Comparison of ENCODE assay signal across 9 mouse cellular contexts in genomic region chr5:35746910-35747309, GRCm38 (mm10). TPM values are rescaled to one million over a fixed set of nuclear protein-coding genes. Genes with fewer than 3 reads are reported as not detected.
DNase-seq lines count a peak whose midpoint lies in the region; ATAC-seq and TF ChIP-seq lines count a peak whose summit lies in the region.
"Had no signal": no experiment of that assay in that cellular context is flagged by ENCODE, and none has a peak within 500 bp of the region (broad histone marks: within the 10 kb centered on the region; RNA-seq: fewer than 3 reads in every experiment).

No protein-coding gene starts in this region.

- ATAC-seq in cerebellum, adult (ENCODE audit: insufficient number of reproducible peaks, low FRiP score, low TSS enrichment), result no peak

- no peaks in the 10 kb centered on the region for H3K27me3 ChIP-seq in C2C12 (ENCODE audit: control insufficient read depth, insufficient read depth, insufficient read length)
- H3K27me3 ChIP-seq in small intestine, adult 2 months (ENCODE audit: control insufficient read depth, insufficient read depth, low read length), result no peaks in the 10 kb centered on the region
- H3K27me3 ChIP-seq: heart, embryonic 15.5 days had no signal

- no peak overlapping the region for H3ac ChIP-seq in C2C12 (ENCODE audit: control insufficient read depth, insufficient read length, low read depth)

- no peaks in the 10 kb centered on the region for H3K36me3 ChIP-seq in C2C12 (ENCODE audit: control insufficient read depth, insufficient read depth)
- no peaks in the 10 kb centered on the region for H3K36me3 ChIP-seq in small intestine, adult 2 months (ENCODE audit: control insufficient read depth, insufficient read depth, low read length)
- H3K36me3 ChIP-seq: heart, embryonic 15.5 days had no signal

- DNase-seq in cerebellum, adult 11 months, result peak; percentile 62
- DNase-seq in frontal cortex, postnatal 36 days (ENCODE audit: low spot score in 2 of 2), result peak; percentile 74 to 84
- peak; percentile 64 to 86 for DNase-seq in layer of hippocampus, adult 18-20 months (ENCODE audit: low spot score in 2 of 2)
- peak; percentile 74 for DNase-seq in lung, postnatal 25 days (ENCODE audit: low spot score)

- TF ChIP-seq CTCF in C2C12 (IDR thresholded peaks at IDR 0.05; ENCODE audit: control insufficient read depth, insufficient read depth, insufficient read length), result peak; percentile 78
- TF ChIP-seq CTCF in bone marrow, adult 2 months (IDR thresholded peaks at IDR 0.05; ENCODE audit: control insufficient read depth, insufficient read depth, low read length), result peak; percentile 84
- peak; percentile 80; the same call in 1 of the 2 replicates for TF ChIP-seq CTCF in small intestine, adult 2 months (IDR thresholded peaks at IDR 0.05; ENCODE audit: extremely low read depth, insufficient read length, insufficient replicate concordance, low read depth, low read length)

- no peak overlapping the region for H3K4me3 ChIP-seq in C2C12 (ENCODE audit: insufficient read depth, poor library complexity, severe bottlenecking)
- H3K4me3 ChIP-seq in bone marrow, adult 2 months (replicated peaks; ENCODE audit: control insufficient read depth, low read depth, low read length), result no peak overlapping the region
- H3K4me3 ChIP-seq in small intestine, adult 2 months (ENCODE audit: low read depth, low read length), result no peak overlapping the region
- H3K4me3 ChIP-seq: heart, embryonic 15.5 days had no signal

- no peaks in the 10 kb centered on the region for H3K79me2 ChIP-seq in C2C12 (ENCODE audit: control insufficient read depth, insufficient read depth)

- no peak for TF ChIP-seq POLR2A in bone marrow, adult 2 months (IDR thresholded peaks at IDR 0.05; ENCODE audit: borderline replicate concordance, control insufficient read depth, low read depth, low read length)
- no peak for TF ChIP-seq POLR2A in small intestine, adult 2 months (IDR thresholded peaks at IDR 0.05; ENCODE audit: low read depth, low read length)

- no peaks in the 10 kb centered on the region for H3K79me3 ChIP-seq in C2C12 (ENCODE audit: low read depth)

- 4% methylated on average over 4 of the region's 4 CpGs for WGBS in bone marrow, adult 2 months
- 21% methylated on average over 4 of the region's 4 CpGs for WGBS in small intestine, adult 2 months

- H3K4me1 ChIP-seq in bone marrow, adult 2 months (ENCODE audit: control insufficient read depth, insufficient read depth, low read length), result peaks cover 2% of the 10 kb centered on the region; the same call in 1 of the 2 replicates
- H3K4me1 ChIP-seq in small intestine, adult 2 months (ENCODE audit: control insufficient read depth, insufficient read depth, insufficient read length, low read length), result peaks cover 7% of the 10 kb centered on the region; the same call in 1 of the 2 replicates

- no peak overlapping the region for H3K27ac ChIP-seq in bone marrow, adult 2 months (ENCODE audit: control insufficient read depth, insufficient read depth, low read depth, low read length, poor library complexity)
- no peak overlapping the region for H3K27ac ChIP-seq in small intestine, adult 2 months (ENCODE audit: insufficient read depth, low read depth, low read length)
- H3K27ac ChIP-seq: heart, embryonic 15.5 days had no signal

TF ChIP-seq in C2C12, 6 proteins besides CTCF, POLR2A, EP300 and RAD21:
- TF ChIP-seq CEBPB (IDR thresholded peaks at IDR 0.05; ENCODE audit: low read depth) (no peak), MAX (IDR thresholded peaks at IDR 0.05) (no peak), USF1 (IDR thresholded peaks at IDR 0.05; ENCODE audit: low read depth) (no peak), MYOG (IDR thresholded peaks at IDR 0.05; ENCODE audit: control insufficient read depth, extremely low read depth, insufficient read length) (no peak), MYOD1 (IDR thresholded peaks at IDR 0.05; ENCODE audit: control insufficient read depth, insufficient read length, low read depth) (no peak), FOSL1 (IDR thresholded peaks at IDR 0.05; ENCODE audit: insufficient read depth, low read length, poor library complexity, severe bottlenecking) (no peak)

RNA-seq across cellular contexts. Expression of gene Sh3tc1, which starts 7.1 kb away (rescaled TPM):
- 0.20 TPM for polyA plus RNA-seq in C2C12 (2012; fragmentation: generic; extraction: Trizol)
- polyA plus RNA-seq in bone marrow, adult 2 months (2011; ENCODE audit: insufficient read depth, insufficient read length, low replicate concordance, missing spikeins), result 7.9 and 18.9 TPM in 2 replicates
- total RNA-seq in layer of hippocampus, adult 18-20 months (2021), result 1 to 10 TPM; 1.5 to 2.6 TPM
- 5.5 and 7.7 TPM in 2 replicates for polyA plus RNA-seq in small intestine, adult 2 months (2012; rRNA removed)

RNA-seq across cellular contexts. Expression of gene Ablim2, which starts 10.8 kb away (rescaled TPM):
- polyA plus RNA-seq in C2C12 (2012; fragmentation: generic; extraction: Trizol), result 0.08 TPM
- 2.2 TPM in 1 of 2 replicates, not detected in the other for polyA plus RNA-seq in bone marrow, adult 2 months (2011; ENCODE audit: insufficient read depth, insufficient read length, low replicate concordance, missing spikeins)
- 100 to 1,000 TPM; 131 to 142 TPM for total RNA-seq in layer of hippocampus, adult 18-20 months (2021)
- 6.8 and 9.1 TPM in 2 replicates for polyA plus RNA-seq in small intestine, adult 2 months (2012; rRNA removed)
